Mouse (Mus musculus): Measurements from ENCODE around the gene Cpz. TPM values are rescaled to one million over a fixed set of nuclear protein-coding genes. Genes with fewer than 3 reads are reported as not detected.

Gene Cpz
- polyA plus RNA-seq, 1 experiment from 2014 or later: 4.1 TPM

DNA sequence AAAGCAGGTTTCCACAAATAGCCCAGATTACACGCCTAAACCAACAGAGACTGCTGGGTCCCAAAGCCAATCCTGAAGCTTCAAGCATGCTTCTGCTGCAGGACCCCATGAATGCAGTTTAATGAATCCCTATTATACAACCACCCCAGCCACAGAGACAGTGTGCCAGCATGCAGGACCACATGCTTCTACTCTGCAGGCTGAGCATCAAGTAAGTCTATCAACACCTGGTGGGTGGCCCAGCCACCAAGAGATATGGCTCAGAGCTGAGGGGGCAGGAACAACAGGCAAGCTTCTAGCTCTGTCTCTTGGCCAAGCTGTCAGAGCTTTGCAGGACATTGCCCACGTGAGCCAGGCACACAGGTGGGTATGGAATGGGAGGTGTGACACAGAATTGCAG, 37.1 kb upstream of the Cpz start:
- TF ChIP-seq EP300 (IDR thresholded peaks at IDR 0.05) (no peak), CTCF (IDR thresholded peaks at IDR 0.05) (no peak)
- no peak overlapping the region for H3K4me3 ChIP-seq (ENCODE audit: low read depth, low read length)
- no peak overlapping the region for H3K9ac ChIP-seq (replicated peaks; ENCODE audit: low read depth)
- H3K4me2 ChIP-seq (replicated peaks; ENCODE audit: low read depth, low read length): no peak overlapping the region
- H3K27me3 ChIP-seq (replicated peaks; ENCODE audit: insufficient read depth, low read length): no peaks in the 10 kb centered on the region
- ATAC-seq: no peak
- H3K4me1 ChIP-seq (ENCODE audit: insufficient read depth, low read depth, low read length): no peaks in the 10 kb centered on the region
- no peaks in the 10 kb centered on the region for H3K9me3 ChIP-seq (ENCODE audit: low read length)
- WGBS: 75% methylated on average over 2 of the region's 2 CpGs
- peaks cover 26% of the 10 kb centered on the region for H3K36me3 ChIP-seq (ENCODE audit: insufficient read depth, low read length)
- no peak for DNase-seq (ENCODE audit: low spot score)
- H3K27ac ChIP-seq (ENCODE audit: low read length): no peak overlapping the region

DNA sequence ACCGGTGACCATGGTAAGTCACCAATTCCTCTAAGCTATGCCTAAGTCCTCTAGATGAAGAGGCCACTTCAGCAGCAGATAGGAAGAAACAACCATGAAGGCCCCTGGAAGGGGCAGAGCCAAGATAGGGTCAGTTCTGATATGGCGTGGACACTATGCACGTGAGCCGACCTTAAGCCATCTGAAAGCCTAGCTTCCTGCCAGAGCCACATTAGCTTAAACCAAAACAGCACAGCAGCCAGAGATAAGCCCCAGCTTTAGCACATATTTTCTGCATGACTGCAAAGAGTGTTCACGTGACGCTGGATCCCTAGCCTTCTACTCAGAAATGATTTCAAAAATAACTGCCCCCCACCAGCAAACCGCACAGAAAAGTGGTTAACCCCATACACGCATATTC, 33.9 kb upstream of the Cpz start:
- WGBS: 73% methylated on average over 8 of the region's 8 CpGs
- ATAC-seq (no peak), DNase-seq (ENCODE audit: low spot score) (peak; percentile 19)
- TF ChIP-seq EP300 (IDR thresholded peaks at IDR 0.05) (no peak), CTCF (IDR thresholded peaks at IDR 0.05) (no peak)
- H3K36me3 ChIP-seq (ENCODE audit: insufficient read depth, low read length): peaks cover 22% of the 10 kb centered on the region
- H3K4me3 ChIP-seq (ENCODE audit: low read depth, low read length): no peak overlapping the region
- H3K4me1 ChIP-seq (ENCODE audit: insufficient read depth, low read depth, low read length): no peaks in the 10 kb centered on the region
- H3K9me3 ChIP-seq (ENCODE audit: low read length): no peaks in the 10 kb centered on the region
- no peak overlapping the region for H3K27ac ChIP-seq (ENCODE audit: low read length)
- no peaks in the 10 kb centered on the region for H3K27me3 ChIP-seq (replicated peaks; ENCODE audit: insufficient read depth, low read length)
- H3K4me2 ChIP-seq (replicated peaks; ENCODE audit: low read depth, low read length): no peak overlapping the region
- no peak overlapping the region for H3K9ac ChIP-seq (replicated peaks; ENCODE audit: low read depth)

DNA sequence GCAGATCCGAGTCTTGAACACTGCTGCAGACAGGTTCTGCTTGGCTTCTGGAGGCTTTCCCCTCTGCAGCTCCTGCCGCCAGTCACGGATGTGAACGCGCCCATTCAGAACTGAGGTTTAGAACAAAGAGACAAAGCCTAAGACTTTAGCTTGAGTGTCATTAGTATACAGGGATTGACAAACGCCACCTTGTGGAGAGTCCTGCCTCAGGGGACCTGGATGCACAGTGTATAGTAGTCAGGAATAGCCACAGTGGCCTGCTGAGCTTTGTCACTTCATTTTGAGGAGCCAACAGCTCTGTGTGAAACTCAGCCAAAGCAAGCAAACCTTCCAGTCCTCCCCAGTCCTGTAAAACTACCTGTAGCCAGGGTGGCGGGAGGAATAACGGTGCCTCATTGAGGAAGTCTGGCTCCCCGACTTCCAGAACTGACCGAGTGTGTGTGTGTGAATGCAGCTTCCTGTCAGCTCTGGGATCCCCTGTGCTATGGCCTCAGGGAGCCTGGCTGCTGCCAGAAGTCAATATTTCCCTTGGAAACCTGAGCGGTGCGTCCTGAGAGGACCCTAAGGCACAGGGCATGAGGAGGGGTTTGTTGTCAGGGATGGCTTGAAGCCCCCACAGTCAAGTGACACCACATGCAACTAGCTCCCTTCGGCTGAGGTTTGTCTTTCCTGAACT, 32.6 kb upstream of the Cpz start:
- peaks cover 21% of the 10 kb centered on the region for H3K36me3 ChIP-seq (ENCODE audit: insufficient read depth, low read length)
- H3K9ac ChIP-seq (replicated peaks; ENCODE audit: low read depth): no peak overlapping the region
- H3K4me3 ChIP-seq (ENCODE audit: low read depth, low read length): no peak overlapping the region
- no peak for ATAC-seq
- TF ChIP-seq EP300 (IDR thresholded peaks at IDR 0.05) (no peak), CTCF (IDR thresholded peaks at IDR 0.05) (peak; percentile 56)
- no peak overlapping the region for H3K27ac ChIP-seq (ENCODE audit: low read length)
- no peak overlapping the region for H3K4me2 ChIP-seq (replicated peaks; ENCODE audit: low read depth, low read length)
- H3K9me3 ChIP-seq (ENCODE audit: low read length): no peaks in the 10 kb centered on the region
- peak; percentile 12 for DNase-seq (ENCODE audit: low spot score)
- no peaks in the 10 kb centered on the region for H3K4me1 ChIP-seq (ENCODE audit: insufficient read depth, low read depth, low read length)
- H3K27me3 ChIP-seq (replicated peaks; ENCODE audit: insufficient read depth, low read length): no peaks in the 10 kb centered on the region
- 77% methylated on average over 13 of the region's 13 CpGs for WGBS

GRCm38 (mm10) chr5:35556393-35556792, 30.9 kb upstream of the Cpz start:
- no peaks in the 10 kb centered on the region for H3K9me3 ChIP-seq (ENCODE audit: low read length)
- TF ChIP-seq EP300 (IDR thresholded peaks at IDR 0.05): no peak
- TF ChIP-seq CTCF (IDR thresholded peaks at IDR 0.05): no peak
- H3K27me3 ChIP-seq (replicated peaks; ENCODE audit: insufficient read depth, low read length): no peaks in the 10 kb centered on the region
- H3K4me2 ChIP-seq (replicated peaks; ENCODE audit: low read depth, low read length): no peak overlapping the region
- peaks cover 11% of the 10 kb centered on the region for H3K36me3 ChIP-seq (ENCODE audit: insufficient read depth, low read length)
- WGBS: 83% methylated on average over 7 of the region's 7 CpGs
- ATAC-seq (no peak), DNase-seq (ENCODE audit: low spot score) (no peak)
- no peak overlapping the region for H3K9ac ChIP-seq (replicated peaks; ENCODE audit: low read depth)
- no peak overlapping the region for H3K27ac ChIP-seq (ENCODE audit: low read length)
- no peaks in the 10 kb centered on the region for H3K4me1 ChIP-seq (ENCODE audit: insufficient read depth, low read depth, low read length)
- H3K4me3 ChIP-seq (ENCODE audit: low read depth, low read length): no peak overlapping the region

DNA sequence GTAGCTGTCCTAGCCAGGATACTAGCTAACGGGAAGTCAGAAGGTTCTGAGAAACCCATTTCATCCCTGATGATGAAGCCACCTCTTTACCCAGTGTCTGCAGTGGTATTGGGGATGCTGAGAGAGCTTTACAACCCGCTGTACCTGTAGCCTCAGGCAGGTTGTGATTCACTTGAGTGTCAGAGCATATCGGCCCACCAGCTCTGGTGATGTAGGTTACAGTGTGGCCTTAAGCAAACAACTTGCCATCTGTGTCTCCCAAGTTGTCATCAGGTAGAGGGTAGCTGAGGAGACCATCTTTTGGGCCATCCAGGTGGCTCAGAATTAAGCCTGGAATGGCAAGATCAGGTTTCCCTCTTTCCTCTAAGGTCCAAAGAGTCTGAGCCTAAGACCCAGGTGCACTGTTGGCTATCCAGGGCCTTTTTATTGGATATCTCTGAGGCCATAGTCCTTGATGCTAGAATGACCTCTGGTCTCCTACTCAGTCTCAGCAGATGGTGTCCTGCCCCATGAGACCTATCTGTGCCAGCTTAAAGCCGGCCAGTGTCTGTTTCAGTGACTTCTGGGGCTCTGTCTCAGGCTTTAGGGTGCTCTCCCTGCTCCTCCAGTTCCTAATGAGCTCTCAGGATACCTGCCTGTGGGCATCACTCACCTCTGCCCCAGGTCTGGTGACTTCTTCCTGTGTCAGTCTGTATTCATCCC, 27.5 kb upstream of the Cpz start:
- H3K4me1 ChIP-seq (ENCODE audit: insufficient read depth, low read depth, low read length): no peaks in the 10 kb centered on the region
- WGBS: 81% methylated on average over 4 of the region's 4 CpGs
- H3K36me3 ChIP-seq (ENCODE audit: insufficient read depth, low read length): peaks cover 9% of the 10 kb centered on the region
- H3K27me3 ChIP-seq (replicated peaks; ENCODE audit: insufficient read depth, low read length): no peaks in the 10 kb centered on the region
- TF ChIP-seq EP300 (IDR thresholded peaks at IDR 0.05): no peak
- TF ChIP-seq CTCF (IDR thresholded peaks at IDR 0.05): no peak
- DNase-seq (ENCODE audit: low spot score) (no peak), ATAC-seq (no peak)
- no peak overlapping the region for H3K9ac ChIP-seq (replicated peaks; ENCODE audit: low read depth)
- H3K27ac ChIP-seq (ENCODE audit: low read length): no peak overlapping the region
- no peak overlapping the region for H3K4me3 ChIP-seq (ENCODE audit: low read depth, low read length)
- no peaks in the 10 kb centered on the region for H3K9me3 ChIP-seq (ENCODE audit: low read length)
- no peak overlapping the region for H3K4me2 ChIP-seq (replicated peaks; ENCODE audit: low read depth, low read length)

GRCm38 (mm10) chr5:35551855-35552837, 26.6 kb upstream of the Cpz start:
- no peak for TF ChIP-seq CTCF (IDR thresholded peaks at IDR 0.05)
- TF ChIP-seq EP300 (IDR thresholded peaks at IDR 0.05): no peak

More at GRCm38 (mm10) chr5:35551855-35552837, 26.6 kb upstream of the Cpz start:
- DNase-seq (ENCODE audit: low spot score): no peak
- Histone ChIP-seq H3K27ac (ENCODE audit: low read length) (no peak overlapping the region), H3K9me3 (ENCODE audit: low read length) (no peaks in the 10 kb centered on the region), H3K36me3 (ENCODE audit: insufficient read depth, low read length) (0 out of 2 replicates have a peak, but pooled peaks cover under 1% of the 10 kb centered on the region), H3K9ac (replicated peaks; ENCODE audit: low read depth) (no peak overlapping the region), H3K27me3 (replicated peaks; ENCODE audit: insufficient read depth, low read length) (no peaks in the 10 kb centered on the region), H3K4me3 (ENCODE audit: low read depth, low read length) (no peak overlapping the region), H3K4me2 (replicated peaks; ENCODE audit: low read depth, low read length) (no peak overlapping the region), H3K4me1 (ENCODE audit: insufficient read depth, low read depth, low read length) (no peaks in the 10 kb centered on the region)
- 41% methylated on average over 7 of the region's 7 CpGs for WGBS
- peak; percentile 62 for ATAC-seq
